In the genomic region with DNA sequence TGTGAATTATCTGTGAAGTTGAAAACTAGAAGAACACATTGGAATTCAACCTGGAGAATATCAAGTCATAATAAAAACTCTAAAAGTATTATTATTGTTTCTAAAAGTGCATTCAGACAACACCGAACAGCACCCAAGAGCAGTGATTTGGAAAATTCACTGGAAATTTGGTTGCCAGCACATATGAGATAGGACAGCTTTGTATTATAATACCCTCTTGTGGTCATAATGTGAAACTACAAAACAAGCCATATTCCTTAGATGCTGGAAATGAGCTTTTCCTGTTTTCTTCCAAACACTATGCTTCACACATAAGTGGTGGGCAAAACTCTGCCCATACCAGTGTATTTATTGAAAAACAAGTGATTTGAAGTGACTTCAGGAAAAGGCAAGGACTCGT, we compare ENCODE assay signal across 13 mouse cellular contexts. TPM values are rescaled to one million over a fixed set of nuclear protein-coding genes. Genes with fewer than 3 reads are reported as not detected.
DNase-seq lines count a peak whose midpoint lies in the region; ATAC-seq and TF ChIP-seq lines count a peak whose summit lies in the region.
"Had no signal": no experiment of that assay in that cellular context is flagged by ENCODE, and none has a peak within 500 bp of the region (broad histone marks: within the 10 kb centered on the region; RNA-seq: fewer than 3 reads in every experiment).

No protein-coding gene starts in this region.

- H3K4me2 ChIP-seq in forebrain, postnatal 0 days (ENCODE audit: low read depth), result no peak overlapping the region
- H3K4me2 ChIP-seq: limb, embryonic 12.5 days had no signal

- peak; percentile 84 for ATAC-seq in forebrain, postnatal 0 days

- no peaks in the 10 kb centered on the region for H3K9me3 ChIP-seq in E14TG2a.4 (ENCODE audit: low read length)
- no peaks in the 10 kb centered on the region for H3K9me3 ChIP-seq in forebrain, postnatal 0 days (ENCODE audit: low read length)
- H3K9me3 ChIP-seq: limb, embryonic 12.5 days had no signal

- H3K4me1 ChIP-seq in kidney, adult 2 months (ENCODE audit: control insufficient read depth, insufficient read depth, low read length), result 0 out of 2 replicates have a peak, but pooled peaks cover 2% of the 10 kb centered on the region
- H3K4me1 ChIP-seq in E14TG2a.4 (replicated peaks; ENCODE audit: low read depth, low read length), result no peaks in the 10 kb centered on the region
- no peaks in the 10 kb centered on the region for H3K4me1 ChIP-seq in forebrain, postnatal 0 days (ENCODE audit: insufficient read depth)
- H3K4me1 ChIP-seq: limb, embryonic 12.5 days had no signal

- TF ChIP-seq POLR2A in kidney, adult 2 months (IDR thresholded peaks at IDR 0.05; ENCODE audit: low read depth, low read length), result no peak

- DNase-seq in kidney, adult 2 months, result peak; percentile 19
- no peak for DNase-seq in kidney, adult 8-10 months
- peak; percentile 22 for DNase-seq in Muller cell, postnatal 12 days (ENCODE audit: inconsistent ontology term)
- peak; percentile 55 for DNase-seq in forebrain, postnatal 0 days
- no peak for DNase-seq in spleen, postnatal 10 days (ENCODE audit: low spot score in 2 of 2)
- no peak for DNase-seq in gastrocnemius, adult 8-10 months (ENCODE audit: low spot score in 2 of 2)
- DNase-seq in adrenal gland, postnatal 36 days, result no peak
- DNase-seq: cerebellum, postnatal 36 days; gastrocnemius, postnatal 25 days had no signal

- H3K27ac ChIP-seq in kidney, adult 2 months (ENCODE audit: insufficient read depth, low read depth, low read length), result no peak overlapping the region
- no peak overlapping the region for H3K27ac ChIP-seq in forebrain, postnatal 0 days (ENCODE audit: low read depth, low read length)
- H3K27ac ChIP-seq: limb, embryonic 12.5 days had no signal

- WGBS in kidney, adult 2 months, result 32% methylated on average over 2 of the region's 2 CpGs
- WGBS in forebrain, postnatal 0 days, result 23% methylated on average over 2 of the region's 2 CpGs

- no peaks in the 10 kb centered on the region for H3K27me3 ChIP-seq in kidney, adult 2 months (replicated peaks; ENCODE audit: control insufficient read depth, insufficient read depth, low read length)
- H3K27me3 ChIP-seq in E14TG2a.4 (ENCODE audit: insufficient read depth, low read length), result no peaks in the 10 kb centered on the region
- H3K27me3 ChIP-seq in forebrain, postnatal 0 days (ENCODE audit: insufficient read depth, low read length), result no peaks in the 10 kb centered on the region
- H3K27me3 ChIP-seq: limb, embryonic 12.5 days had no signal

- no peak overlapping the region for H3K4me3 ChIP-seq in kidney, adult 2 months (ENCODE audit: insufficient read depth, low read depth, low read length)
- no peak overlapping the region for H3K4me3 ChIP-seq in E14TG2a.4 (replicated peaks; ENCODE audit: low read length)
- H3K4me3 ChIP-seq in forebrain, postnatal 0 days (ENCODE audit: low read depth, low read length), result no peak overlapping the region
- H3K4me3 ChIP-seq: limb, embryonic 12.5 days had no signal

- H3K9ac ChIP-seq in forebrain, postnatal 0 days, result no peak overlapping the region
- H3K9ac ChIP-seq: limb, embryonic 12.5 days had no signal

- H3K36me3 ChIP-seq in kidney, adult 2 months (ENCODE audit: control insufficient read depth, insufficient read depth, low read length), result no peaks in the 10 kb centered on the region
- H3K36me3 ChIP-seq in E14TG2a.4 (ENCODE audit: insufficient read depth, low read length), result no peaks in the 10 kb centered on the region
- H3K36me3 ChIP-seq in forebrain, postnatal 0 days (ENCODE audit: insufficient read depth), result no peaks in the 10 kb centered on the region
- H3K36me3 ChIP-seq: limb, embryonic 12.5 days had no signal

- 0 out of 2 replicates have a peak, but pooled peaks have one; percentile 22 for TF ChIP-seq CTCF in kidney, adult 2 months (conservative IDR thresholded peaks at IDR 0.05; ENCODE audit: insufficient read depth, insufficient read length, low read depth, low read length)
- TF ChIP-seq CTCF in E14TG2a.4 (conservative IDR thresholded peaks at IDR 0.05; ENCODE audit: low read length), result peak; percentile 52
- TF ChIP-seq CTCF in forebrain, postnatal 0 days (IDR thresholded peaks at IDR 0.05; ENCODE audit: low read depth), result peak; percentile 80

RNA-seq across cellular contexts. Expression of a gene that starts 19.5 kb away (rescaled TPM):
- 315 and 329 TPM in 2 replicates for polyA plus RNA-seq in kidney, adult 2 months (2012; rRNA removed)
- not detected in 2 replicates for total RNA-seq in forebrain, postnatal 0 days (2014; rRNA removed)
- not detected in 2 replicates for polyA plus RNA-seq in forebrain, postnatal 0 days (2015; fragmentation: Nextera tagmentation; extraction: Ambion mirVana)
- total RNA-seq in gastrocnemius, adult 8-10 months (2022), result not detected
- not detected for total RNA-seq in adrenal gland, postnatal 36 days (2021)
- total RNA-seq: gastrocnemius, postnatal 25 days; monocyte, adult 5-6 weeks had no signal
- polyA plus RNA-seq: limb, embryonic 12.5 days; spleen, adult 2 months had no signal

Comparison
In these comparisons a context has a peak if more than half of its experiments do, and no peak if none do; other contexts are left out.
1. DNase-seq: peak in kidney, adult 2 months (single experiment), Muller cell, postnatal 12 days (single experiment) and forebrain, postnatal 0 days (single experiment); none in kidney, adult 8-10 months (0 of 2), spleen, postnatal 10 days (0 of 2), gastrocnemius, adult 8-10 months (0 of 2) and adrenal gland, postnatal 36 days (0 of 2).
2. CTCF ChIP-seq: peak in every context shown above with its lines; median percentile 80 in forebrain, postnatal 0 days; 52 in E14TG2a.4; 22 in kidney, adult 2 months.